Mouse (Mus musculus) stomach, postnatal 0 days (tissue): ENCODE measurements around the gene Ephb3.

Experiments used
- CTCF ChIP-seq: IDR thresholded peaks from 2 replicates; pipeline ENCODE4 v1.5.1; 2016; ENCODE audit warnings: antibody characterized with exemption, low read depth, mild to moderate bottlenecking, moderate library complexity
- EP300 ChIP-seq: optimal IDR thresholded peaks from 2 replicates; pipeline ENCODE3; 2016; ENCODE audit warnings: antibody characterized with exemption

DNA sequence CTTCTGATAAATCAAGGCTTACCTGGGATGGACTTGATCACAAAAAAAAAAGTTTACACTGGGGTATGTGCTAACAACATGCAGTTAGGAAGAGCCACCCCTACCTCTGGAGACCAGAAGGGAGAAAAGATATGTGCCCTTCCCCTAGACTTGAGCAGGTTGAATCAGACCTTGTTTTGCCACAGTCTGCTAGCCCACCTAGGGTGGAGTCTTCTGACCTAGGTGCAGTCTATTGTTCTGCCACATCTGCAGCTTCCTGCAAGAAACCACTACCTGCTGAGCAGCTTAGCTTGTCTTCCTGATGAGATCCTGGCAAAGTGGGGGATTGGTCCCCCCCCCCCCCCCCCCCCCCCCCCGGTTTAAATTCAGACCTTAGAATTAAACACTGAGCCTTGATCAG is 29.3 kb upstream of the Ephb3 start:
- TF ChIP-seq CTCF (no peak), EP300 (no peak)
